Mouse (Mus musculus) adrenal gland, adult (tissue): Measurements from ENCODE around the gene Etfb.
"Not testable (repeated sequence)": the region's sequence is repeated elsewhere in the genome, so short reads cannot be mapped to it uniquely, and the experiment has no call there.

Experiments
- DNase-seq, 2 experiments: peaks; one replicate each; pipeline ENCODE4 v3.0.0; 2022 to 2023; ENCODE audit warnings: low spot score in 1 of 2; ENCODE audit not compliant: inconsistent age in 2 of 2

Gene Etfb

GRCm38 (mm10) chr7:43443917-43444293 lies at the start of gene Etfb, which contains the start of gene Gm45233:
Etfb (plus strand) TSS chr7:43444083.
Gm45233 (plus strand) TSS chr7:43444128.
- DNase-seq, result peak; percentile 97 to 98

- DNase-seq, result no peak
These were observed 44.4 kb upstream of the Etfb start for GRCm38 (mm10) chr7:43399501-43399900.

- DNase-seq, result no peak
These were observed 41.2 kb upstream of the Etfb start for GRCm38 (mm10) chr7:43402718-43403117.

- no peak for DNase-seq
These were observed 36.3 kb upstream of the Etfb start for GRCm38 (mm10) chr7:43407573-43407972.

- no peak for DNase-seq
These were observed 35.7 kb upstream of the Etfb start, which contains the start of gene Siglecg for GRCm38 (mm10) chr7:43408131-43408553. Siglecg (plus strand) TSS chr7:43408204.

GRCm38 (mm10) chr7:43409084-43409483 lies 34.8 kb upstream of the Etfb start:
- DNase-seq, result no peak

GRCm38 (mm10) chr7:43411724-43412123 lies 32.2 kb upstream of the Etfb start:
- DNase-seq, result not testable (repeated sequence)

GRCm38 (mm10) chr7:43417298-43417697 lies 26.6 kb upstream of the Etfb start:
- DNase-seq, result no peak

- DNase-seq, result peak; percentile 80 to 94
These were observed 20.8 kb upstream of the Etfb start for GRCm38 (mm10) chr7:43422995-43423617.

- DNase-seq, result peak in 1 of 2 experiments; percentile 34
These were observed 19.8 kb upstream of the Etfb start for GRCm38 (mm10) chr7:43423991-43424625.

GRCm38 (mm10) chr7:43427406-43427805 lies 16.5 kb upstream of the Etfb start, which contains the start of gene Lim2:
Lim2 (plus strand) TSS chr7:43427670.
- DNase-seq, result no peak

- peak in 1 of 2 experiments; percentile 64 for DNase-seq
These were observed 14.4 kb upstream of the Etfb start for GRCm38 (mm10) chr7:43429500-43429899.

- DNase-seq, result peak in 1 of 2 experiments; percentile 16
These were observed 11.0 kb upstream of the Etfb start for GRCm38 (mm10) chr7:43432891-43433290.

GRCm38 (mm10) chr7:43434676-43435075 lies 9.2 kb upstream of the Etfb start:
- DNase-seq, result no peak

GRCm38 (mm10) chr7:43436341-43437255 lies 7.3 kb upstream of the Etfb start, which contains the start of gene Nkg7:
Nkg7 (plus strand) TSS chr7:43437073.
- DNase-seq, result no peak

GRCm38 (mm10) chr7:43438611-43439010 lies 5.3 kb upstream of the Etfb start:
- no peak for DNase-seq

- no peak for DNase-seq
These were observed 3.4 kb upstream of the Etfb start, which contains the start of gene Cldnd2 for GRCm38 (mm10) chr7:43440482-43440881. Cldnd2 (plus strand) TSS chr7:43440782.

GRCm38 (mm10) chr7:43441071-43441470 lies 2.8 kb upstream of the Etfb start:
- no peak for DNase-seq

GRCm38 (mm10) chr7:43442684-43443083 lies 1.2 kb upstream of the Etfb start:
- no peak for DNase-seq

- DNase-seq, result peak; percentile 90 to 96
These were observed 562 bp upstream of the Etfb start for GRCm38 (mm10) chr7:43443126-43443916.
